Mouse (Mus musculus): ENCODE data around the gene Zdhhc11.

Zdhhc11 gene

GRCm38 (mm10) chr13:73963551-73963950 is at the start of gene Zdhhc11:
TSS of gene Zdhhc11 (plus strand) at chr13:73963851.
- DNase-seq (ENCODE audit: low spot score in 2 of 2) = no peak

- no peak for DNase-seq (ENCODE audit: low spot score in 2 of 2)
Measured at GRCm38 (mm10) chr13:73932201-73932600, 31.4 kb upstream of the Zdhhc11 start.

GRCm38 (mm10) chr13:73936938-73937320 is 26.7 kb upstream of the Zdhhc11 start:
- DNase-seq (ENCODE audit: low spot score in 2 of 2) = no peak

GRCm38 (mm10) chr13:73937321-73938176 is 26.1 kb upstream of the Zdhhc11 start, which contains the start of the genes Trip13 and Brd9:
TSS of gene Trip13 (minus strand) at chr13:73937784.
TSS of gene Brd9 (plus strand) at chr13:73937811.
- peak; percentile 95 to 97 for DNase-seq (ENCODE audit: low spot score in 2 of 2)

- DNase-seq (ENCODE audit: low spot score in 2 of 2) = peak in 1 of 2 experiments; percentile 17
Measured at GRCm38 (mm10) chr13:73938177-73938560, 25.5 kb upstream of the Zdhhc11 start.

GRCm38 (mm10) chr13:73939101-73939500 is 24.6 kb upstream of the Zdhhc11 start:
- no peak for DNase-seq (ENCODE audit: low spot score in 2 of 2)

GRCm38 (mm10) chr13:73944606-73945005 is 19.0 kb upstream of the Zdhhc11 start:
- DNase-seq (ENCODE audit: low spot score in 2 of 2) = no peak

GRCm38 (mm10) chr13:73953551-73954130 is 10.0 kb upstream of the Zdhhc11 start:
- no peak for DNase-seq (ENCODE audit: low spot score in 2 of 2)

GRCm38 (mm10) chr13:73954666-73955065 is 9.0 kb upstream of the Zdhhc11 start:
- DNase-seq (ENCODE audit: low spot score in 2 of 2) = no peak

GRCm38 (mm10) chr13:73955531-73955930 is 8.1 kb upstream of the Zdhhc11 start:
- DNase-seq (ENCODE audit: low spot score in 2 of 2) = no peak

GRCm38 (mm10) chr13:73960117-73960652 is 3.5 kb upstream of the Zdhhc11 start:
- DNase-seq (ENCODE audit: low spot score in 2 of 2) = no peak

GRCm38 (mm10) chr13:73961177-73961576 is 2.5 kb upstream of the Zdhhc11 start:
- no peak for DNase-seq (ENCODE audit: low spot score in 2 of 2)

GRCm38 (mm10) chr13:73970545-73971448 is 7.1 kb downstream of the Zdhhc11 start:
- DNase-seq (ENCODE audit: low spot score in 2 of 2) = peak; percentile 16 to 31

GRCm38 (mm10) chr13:73974523-73974922 is 10.9 kb downstream of the Zdhhc11 start:
- DNase-seq (ENCODE audit: low spot score in 2 of 2) = no peak

- no peak for DNase-seq (ENCODE audit: low spot score in 2 of 2)
Measured at GRCm38 (mm10) chr13:73976935-73977334, 13.3 kb downstream of the Zdhhc11 start.

- DNase-seq (ENCODE audit: low spot score in 2 of 2) = no peak
Measured at GRCm38 (mm10) chr13:73990325-73990724, 26.7 kb downstream of the Zdhhc11 start.

GRCm38 (mm10) chr13:73990761-73991160 is 27.1 kb downstream of the Zdhhc11 start:
- DNase-seq (ENCODE audit: low spot score in 2 of 2) = no peak

GRCm38 (mm10) chr13:73991267-73991666 is 27.6 kb downstream of the Zdhhc11 start:
- DNase-seq (ENCODE audit: low spot score in 2 of 2) = no peak

- no peak for DNase-seq (ENCODE audit: low spot score in 2 of 2)
Measured at GRCm38 (mm10) chr13:73996456-73996855, 32.8 kb downstream of the Zdhhc11 start.

- DNase-seq (ENCODE audit: low spot score in 2 of 2) = no peak
Measured at GRCm38 (mm10) chr13:74000519-74000918, 36.9 kb downstream of the Zdhhc11 start.

- no peak for DNase-seq (ENCODE audit: low spot score in 2 of 2)
Measured at GRCm38 (mm10) chr13:74000961-74001360, 37.3 kb downstream of the Zdhhc11 start.

- DNase-seq (ENCODE audit: low spot score in 2 of 2) = no peak
Measured at GRCm38 (mm10) chr13:74001492-74001891, 37.8 kb downstream of the Zdhhc11 start.

Measured in spleen, postnatal 10 days (tissue).